Mouse (Mus musculus) heart, embryonic 16.5 days (tissue): ENCODE results near the gene Adra2a. TPM values are rescaled to one million over a fixed set of nuclear protein-coding genes. Genes with fewer than 3 reads are reported as not detected.

ENCODE experiments used
- ATAC-seq: fragments of 200-750 bp; cut with Nextera tagmentation; replicated peaks from 2 replicates; pipeline ENCODE4 v1.8.0; 2017; ENCODE audit warnings: moderate number of reproducible peaks; ENCODE audit not compliant: insufficient read depth, low FRiP score; ENCODE audit errors: extremely low read depth
- H3K27ac ChIP-seq: fragments of 300-500 bp; sonication (generic); 2 replicates; pipeline ENCODE4 v1.5.1; 2014; ENCODE audit warnings: mild to moderate bottlenecking, low read length, control low read depth, moderate library complexity
- H3K27me3 ChIP-seq: fragments of 300-500 bp; sonication (generic); 2 replicates; pipeline ENCODE4 v1.6.1; 2014; ENCODE audit warnings: low read length, mixed read lengths; ENCODE audit not compliant: control insufficient read depth, insufficient read depth
- H3K36me3 ChIP-seq: fragments of 300-500 bp; sonication (generic); 2 replicates; pipeline ENCODE4 v1.6.1; 2014; ENCODE audit not compliant: control insufficient read depth, insufficient read depth
- H3K4me1 ChIP-seq: fragments of 300-500 bp; sonication (generic); 2 replicates; pipeline ENCODE4 v1.6.1; 2014; ENCODE audit warnings: low read length, mixed read lengths; ENCODE audit not compliant: control insufficient read depth, insufficient read depth
- H3K4me2 ChIP-seq: fragments of 300-500 bp; sonication (generic); 2 replicates; pipeline ENCODE4 v1.6.1; 2014; ENCODE audit warnings: low read depth, mild to moderate bottlenecking, control low read depth, low read length
- H3K4me3 ChIP-seq: fragments of 300-500 bp; sonication (generic); 2 replicates; pipeline ENCODE4 v1.5.1; 2014; ENCODE audit warnings: mild to moderate bottlenecking, control low read depth, low read length
- H3K9ac ChIP-seq: fragments of 300-500 bp; sonication (generic); 2 replicates; pipeline ENCODE4 v1.6.1; 2014; ENCODE audit warnings: low read length, control low read depth
- H3K9me3 ChIP-seq: fragments of 300-500 bp; sonication (generic); replicated peaks from 2 replicates; pipeline ENCODE4 v1.6.1; 2016; ENCODE audit warnings: low read length; ENCODE audit not compliant: control insufficient read depth
- WGBS: fragments of 180-500 bp; shearing (Covaris S2); extraction: QIAGEN DNeasy Blood & Tissue Kit; methylation state at CpG from one replicate; pipeline ENCODE4 v1.1.7; 2014; 5-methylcytosine and 5-hydroxymethylcytosine counted together
- polyA plus RNA-seq: library from polyadenylated mRNA; unstranded; fragments of >200 nt; fragmentation: Nextera tagmentation; extraction: Ambion mirVana; gene quantifications from 2 replicates; pipeline ENCODE4 v1.2.1, GENCODE M21; 2015

The Adra2a gene
- polyA plus RNA-seq, 1 experiment from 2014 or later, result 0.11 TPM

DNA sequence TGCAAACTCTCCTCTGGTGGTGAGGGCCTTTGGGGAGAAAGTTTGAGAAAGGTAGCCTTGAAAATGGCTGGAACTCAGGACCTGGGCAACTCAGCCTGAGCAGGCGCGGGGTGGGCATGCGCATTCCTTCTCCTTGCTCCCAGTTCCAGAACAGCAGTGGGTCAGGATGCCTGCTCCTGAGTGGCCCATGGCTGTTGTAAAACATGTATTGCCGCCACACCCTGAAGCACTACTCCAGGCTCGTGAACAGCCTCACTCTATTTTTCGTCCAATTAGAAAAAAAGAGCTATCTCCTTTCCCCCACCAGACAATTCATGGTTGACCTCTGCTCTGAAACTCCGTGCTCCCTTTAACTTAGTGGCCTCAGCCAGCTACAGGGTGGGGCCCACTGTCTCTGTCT lies 24.5 kb downstream of the Adra2a start:
- H3K4me1 ChIP-seq, result no peaks in the 10 kb centered on the region
- H3K9me3 ChIP-seq, result 0 out of 2 replicates have a peak, but pooled peaks cover 3% of the 10 kb centered on the region
- WGBS, result 79% methylated on average over 7 of the region's 7 CpGs
- H3K27ac ChIP-seq, result no peak overlapping the region
- H3K4me2 ChIP-seq, result no peak overlapping the region
- H3K4me3 ChIP-seq, result no peak overlapping the region
- ATAC-seq, result no peak
- H3K27me3 ChIP-seq, result no peaks in the 10 kb centered on the region
- H3K36me3 ChIP-seq, result no peaks in the 10 kb centered on the region
- H3K9ac ChIP-seq, result no peak overlapping the region

DNA sequence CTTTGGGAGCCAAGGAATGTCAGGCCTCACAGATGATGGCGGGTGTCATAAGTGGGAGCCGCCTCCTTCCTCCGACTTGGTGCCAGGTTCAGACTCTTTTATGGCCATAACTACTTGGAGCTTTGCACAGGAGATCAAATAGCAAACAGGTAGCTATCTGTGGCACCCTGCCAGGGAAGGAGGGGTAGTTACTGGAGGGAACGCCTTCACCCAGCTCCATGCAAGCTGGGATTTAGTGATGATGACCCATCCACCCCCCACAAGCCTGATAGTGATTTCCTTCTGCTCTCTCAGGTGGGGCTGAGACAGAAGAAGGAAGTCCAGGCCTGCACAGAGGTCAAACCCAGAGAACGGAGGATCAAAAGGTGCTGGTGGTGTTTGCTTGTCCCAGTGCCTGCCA lies 26.6 kb downstream of the Adra2a start:
- no peak overlapping the region for H3K9ac ChIP-seq
- H3K9me3 ChIP-seq, result 0 out of 2 replicates have a peak, but pooled peaks cover 3% of the 10 kb centered on the region
- 65% methylated on average over 5 of the region's 5 CpGs for WGBS
- no peak overlapping the region for H3K4me3 ChIP-seq
- H3K27me3 ChIP-seq, result no peaks in the 10 kb centered on the region
- H3K27ac ChIP-seq, result no peak overlapping the region
- no peak for ATAC-seq
- no peaks in the 10 kb centered on the region for H3K36me3 ChIP-seq
- H3K4me1 ChIP-seq, result no peaks in the 10 kb centered on the region
- no peak overlapping the region for H3K4me2 ChIP-seq

DNA sequence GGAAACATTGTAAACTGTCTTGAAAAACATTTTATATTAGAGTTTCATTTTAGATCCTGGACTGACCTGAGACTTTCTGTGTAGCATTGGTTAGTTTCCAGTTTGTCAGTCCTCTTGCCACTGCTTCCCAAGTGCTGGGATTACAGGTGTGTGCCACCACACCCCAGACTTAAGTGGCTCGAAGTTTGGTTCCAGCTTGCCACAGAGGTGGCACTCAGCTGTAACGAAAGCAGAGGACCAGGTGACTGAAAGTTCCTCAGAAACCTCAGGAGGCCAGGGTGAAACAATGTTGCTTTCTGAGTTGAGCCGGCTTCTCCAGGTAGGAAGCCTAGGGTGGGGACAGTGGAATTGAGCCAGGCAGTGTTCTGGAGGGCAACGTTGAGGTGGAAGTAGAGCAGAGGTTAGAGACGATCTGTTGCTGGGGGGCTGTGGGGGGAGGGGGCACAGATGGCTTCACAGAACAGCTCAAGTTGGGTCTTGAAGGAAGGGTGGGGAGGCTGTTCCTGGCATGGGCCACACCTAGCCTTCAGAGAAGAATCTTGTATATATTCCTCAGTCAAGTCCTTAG lies 28.4 kb downstream of the Adra2a start:
- Histone ChIP-seq H3K27ac (no peak overlapping the region), H3K4me2 (no peak overlapping the region), H3K9me3 (0 out of 2 replicates have a peak, but pooled peaks cover 3% of the 10 kb centered on the region), H3K4me1 (no peaks in the 10 kb centered on the region), H3K36me3 (no peaks in the 10 kb centered on the region), H3K27me3 (no peaks in the 10 kb centered on the region), H3K9ac (no peak overlapping the region), H3K4me3 (no peak overlapping the region)
- 75% methylated on average over 5 of the region's 5 CpGs for WGBS
- ATAC-seq, result no peak

DNA sequence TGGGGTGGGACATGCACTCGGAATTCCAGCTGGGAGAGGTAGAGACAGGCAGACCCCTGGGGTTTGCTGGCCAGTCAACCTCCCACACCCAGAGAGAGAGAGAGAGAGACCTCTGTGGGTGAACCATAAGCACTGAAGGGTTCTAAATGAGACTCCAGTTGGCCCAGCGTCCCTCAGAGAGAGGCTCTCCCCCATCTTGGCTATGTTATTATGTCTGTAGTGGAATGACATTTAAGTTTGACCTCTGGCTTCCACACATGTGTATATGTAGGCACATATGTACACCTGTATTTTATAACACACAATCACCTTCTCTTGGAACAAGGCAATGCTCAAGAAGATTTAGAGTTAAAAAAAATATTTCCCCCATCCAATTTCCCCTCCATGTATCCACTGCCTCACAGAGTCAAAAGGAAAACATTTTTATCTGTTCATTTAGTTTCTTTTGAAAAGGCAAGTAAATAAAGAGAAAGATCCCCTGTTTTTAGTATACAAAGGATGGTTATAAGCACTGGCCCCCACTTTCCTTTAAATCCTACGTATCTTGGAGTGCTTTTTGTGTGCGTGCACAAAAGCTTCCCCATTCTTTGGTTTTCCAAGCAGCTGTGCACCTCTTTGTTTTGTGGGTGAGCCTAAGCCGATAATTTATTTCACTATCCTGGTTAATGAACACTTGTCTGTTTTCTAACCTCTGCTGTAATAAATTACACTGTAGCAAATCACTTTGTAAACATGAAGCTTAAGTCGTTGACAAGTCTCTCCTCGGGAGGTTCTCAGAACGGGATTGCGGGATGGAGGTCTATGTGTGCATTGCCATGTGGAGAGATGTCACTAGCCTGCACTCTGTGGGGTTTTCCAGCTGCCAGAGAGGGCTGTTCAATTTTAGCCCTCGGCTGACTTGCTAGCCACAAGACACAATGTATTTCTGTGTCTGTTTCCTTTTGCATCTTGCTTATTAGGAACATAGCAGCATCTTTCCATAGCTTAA lies 32.7 kb downstream of the Adra2a start:
- ATAC-seq, result no peak
- Histone ChIP-seq H3K27ac (no peak overlapping the region), H3K4me2 (no peak overlapping the region), H3K9me3 (no peaks in the 10 kb centered on the region), H3K4me3 (no peak overlapping the region), H3K9ac (no peak overlapping the region), H3K4me1 (no peaks in the 10 kb centered on the region), H3K36me3 (no peaks in the 10 kb centered on the region), H3K27me3 (no peaks in the 10 kb centered on the region)
- WGBS, result 54% methylated on average over 10 of the region's 10 CpGs

DNA sequence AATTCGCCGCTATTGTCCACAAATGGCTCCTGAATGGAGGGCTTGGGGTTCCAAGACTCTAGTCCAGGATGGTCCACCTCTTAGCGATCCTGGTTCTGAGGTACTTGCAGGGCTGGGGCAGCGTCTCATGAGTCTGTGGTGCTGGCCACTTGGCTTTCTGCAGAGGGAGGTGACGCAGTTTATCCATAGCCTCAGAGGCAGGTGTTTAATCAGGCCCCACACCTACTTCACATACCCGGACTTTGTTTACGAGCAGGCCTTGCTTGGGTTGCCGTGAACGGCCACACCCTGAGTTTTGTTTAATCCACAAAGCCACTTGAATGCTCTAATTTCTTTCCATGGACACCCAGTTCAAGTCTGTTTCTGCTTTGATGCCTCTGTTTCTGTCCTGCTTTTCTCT lies 37.4 kb downstream of the Adra2a start:
- Histone ChIP-seq H3K4me2 (no peak overlapping the region), H3K4me3 (no peak overlapping the region), H3K27ac (no peak overlapping the region), H3K36me3 (no peaks in the 10 kb centered on the region), H3K27me3 (no peaks in the 10 kb centered on the region), H3K9me3 (no peaks in the 10 kb centered on the region), H3K9ac (no peak overlapping the region), H3K4me1 (no peaks in the 10 kb centered on the region)
- 75% methylated on average over 9 of the region's 9 CpGs for WGBS
- no peak for ATAC-seq

DNA sequence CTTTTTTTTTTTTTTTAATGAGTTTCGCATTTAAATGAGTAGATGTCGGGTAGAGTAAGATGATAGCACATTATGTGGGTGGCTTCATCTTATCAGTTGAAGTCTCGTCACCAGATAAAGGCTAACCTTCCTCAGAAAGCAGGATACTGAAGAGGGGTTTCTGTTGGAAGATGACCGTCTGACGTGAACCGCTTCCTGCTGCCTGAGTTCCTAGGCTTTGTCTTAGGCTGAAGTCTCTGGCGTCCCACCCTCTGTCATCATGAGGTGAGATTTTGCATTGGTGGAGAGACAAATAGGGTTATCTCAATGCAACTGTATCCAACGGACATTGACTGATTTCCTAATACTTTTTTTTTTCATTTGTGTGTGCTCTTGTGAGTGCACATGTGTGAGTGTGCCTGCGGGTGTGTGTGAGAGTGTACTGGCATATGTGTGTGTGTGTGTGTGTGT lies 37.8 kb downstream of the Adra2a start:
- H3K27me3 ChIP-seq, result no peaks in the 10 kb centered on the region
- H3K4me2 ChIP-seq, result no peak overlapping the region
- H3K36me3 ChIP-seq, result no peaks in the 10 kb centered on the region
- no peak overlapping the region for H3K9ac ChIP-seq
- no peak overlapping the region for H3K27ac ChIP-seq
- no peaks in the 10 kb centered on the region for H3K4me1 ChIP-seq
- H3K4me3 ChIP-seq, result no peak overlapping the region
- no peak for ATAC-seq
- WGBS, result 70% methylated on average over 9 of the region's 9 CpGs
- no peaks in the 10 kb centered on the region for H3K9me3 ChIP-seq

DNA sequence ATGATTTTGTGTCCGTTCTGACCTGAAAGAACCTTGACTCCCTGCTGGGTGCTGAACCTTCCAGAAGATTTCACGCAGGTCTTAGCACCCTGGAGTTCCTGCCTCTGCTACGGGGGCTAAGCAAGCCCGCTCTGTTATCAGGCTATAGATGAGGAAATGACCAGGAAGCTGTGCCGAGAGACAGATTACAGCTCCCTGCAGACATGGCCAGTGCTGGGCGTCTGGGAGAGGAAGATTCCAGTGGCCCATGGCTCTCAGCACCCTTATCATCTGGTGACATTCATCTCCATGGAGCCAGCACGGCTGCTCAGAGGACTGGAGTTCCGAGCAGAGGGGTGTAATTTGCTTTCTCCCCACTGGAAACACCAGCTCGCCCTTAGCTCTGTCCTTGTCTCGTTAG lies 43.4 kb downstream of the Adra2a start:
- Histone ChIP-seq H3K27me3 (no peaks in the 10 kb centered on the region), H3K4me2 (peak overlapping the region; percentile 36), H3K9ac (no peak overlapping the region), H3K27ac (no peak overlapping the region), H3K9me3 (no peaks in the 10 kb centered on the region), H3K4me1 (peaks cover 6% of the 10 kb centered on the region), H3K4me3 (no peak overlapping the region), H3K36me3 (no peaks in the 10 kb centered on the region)
- ATAC-seq, result no peak
- 17% methylated on average over 10 of the region's 10 CpGs for WGBS

DNA sequence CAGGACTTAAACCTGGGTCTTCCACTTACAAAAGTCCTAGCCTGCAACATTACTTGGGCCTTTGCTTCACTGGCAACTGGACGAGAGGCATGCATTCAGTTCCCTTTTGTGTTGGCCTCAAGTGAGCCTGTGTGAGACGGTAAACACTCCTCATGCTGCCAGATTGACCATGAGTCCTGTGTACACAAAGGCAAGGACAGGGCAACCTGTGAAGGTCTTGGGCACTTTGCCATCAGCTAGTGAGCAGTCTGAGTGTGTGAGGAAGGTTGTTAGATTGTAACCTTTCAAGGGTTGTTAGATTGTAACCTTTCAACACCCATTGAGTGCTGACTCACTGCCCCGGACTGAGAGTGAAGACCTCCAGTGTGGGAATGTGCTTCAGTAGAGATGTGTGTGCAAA lies 49.6 kb downstream of the Adra2a start:
- no peaks in the 10 kb centered on the region for H3K36me3 ChIP-seq
- no peaks in the 10 kb centered on the region for H3K27me3 ChIP-seq
- no peaks in the 10 kb centered on the region for H3K9me3 ChIP-seq
- no peak overlapping the region for H3K4me3 ChIP-seq
- 38% methylated on average over 3 of the region's 3 CpGs for WGBS
- ATAC-seq, result no peak
- H3K9ac ChIP-seq, result no peak overlapping the region
- H3K27ac ChIP-seq, result no peak overlapping the region
- H3K4me1 ChIP-seq, result 0 out of 2 replicates have a peak, but pooled peaks cover 6% of the 10 kb centered on the region
- H3K4me2 ChIP-seq, result no peak overlapping the region

DNA sequence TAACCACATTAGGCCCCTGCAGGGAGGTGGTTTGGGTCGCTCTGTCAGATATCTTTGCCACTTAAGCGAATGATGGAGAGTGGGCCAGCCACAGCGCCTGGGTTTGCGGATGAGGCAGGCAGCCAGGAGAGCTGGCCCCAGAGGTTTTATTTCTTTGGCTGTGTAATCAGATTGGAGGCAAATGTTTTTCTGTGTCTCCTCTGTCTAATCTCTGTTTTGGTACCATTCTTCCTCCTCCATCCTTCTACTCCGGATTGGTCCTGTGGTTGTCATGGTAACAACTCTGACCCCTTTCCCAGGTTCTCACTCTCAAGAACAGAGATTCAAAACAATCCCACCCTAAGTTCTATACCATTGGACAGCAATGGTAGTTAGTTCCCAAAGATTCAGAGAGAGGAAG lies 51.8 kb downstream of the Adra2a start:
- Histone ChIP-seq H3K4me1 (0 out of 2 replicates have a peak, but pooled peaks cover 6% of the 10 kb centered on the region), H3K9me3 (no peaks in the 10 kb centered on the region), H3K27ac (no peak overlapping the region), H3K4me2 (no peak overlapping the region), H3K36me3 (no peaks in the 10 kb centered on the region), H3K9ac (no peak overlapping the region), H3K4me3 (no peak overlapping the region), H3K27me3 (no peaks in the 10 kb centered on the region)
- no peak for ATAC-seq
- 61% methylated on average over 5 of the region's 5 CpGs for WGBS
